43 mouse cellular contexts compared by ENCODE assay signal in genomic region chr11:105164516-105165510, GRCm38 (mm10). TPM values are rescaled to one million over a fixed set of nuclear protein-coding genes. Genes with fewer than 3 reads are reported as not detected.
DNase-seq lines count a peak whose midpoint lies in the region; ATAC-seq and TF ChIP-seq lines count a peak whose summit lies in the region.
"Had no signal": no experiment of that assay in that cellular context is flagged by ENCODE, and none has a peak within 500 bp of the region (broad histone marks: within the 10 kb centered on the region; RNA-seq: fewer than 3 reads in every experiment).

No protein-coding gene starts in this region.

- peaks cover 20% of the 10 kb centered on the region for H3K27me3 ChIP-seq in liver, embryonic 11.5 days (replicated peaks; ENCODE audit: control insufficient read depth, insufficient read depth, low read length)
- no peaks in the 10 kb centered on the region for H3K27me3 ChIP-seq in ES-Bruce4 (ENCODE audit: control insufficient read depth, insufficient read depth, low read length, poor library complexity, severe bottlenecking)
- peaks cover 7% of the 10 kb centered on the region; the same call in 1 of the 2 replicates for H3K27me3 ChIP-seq in liver, embryonic 14.5 days (ENCODE audit: control insufficient read depth, insufficient read depth, low read length)
- H3K27me3 ChIP-seq in hindbrain, postnatal 0 days (ENCODE audit: insufficient read depth, low read length) = no peaks in the 10 kb centered on the region
- no peaks in the 10 kb centered on the region for H3K27me3 ChIP-seq in forebrain, embryonic 13.5 days
- H3K27me3 ChIP-seq: hindbrain, embryonic 12.5 days; lung, embryonic 15.5 days; midbrain, embryonic 12.5 days; neural tube, embryonic 12.5 days had no signal

- TF ChIP-seq POLR2A in ES-Bruce4 (IDR thresholded peaks at IDR 0.05; ENCODE audit: insufficient read depth, low read length) = peak; percentile 54

- H3K27ac ChIP-seq in liver, embryonic 11.5 days (ENCODE audit: low read depth, low read length) = no peak overlapping the region
- H3K27ac ChIP-seq in ES-Bruce4 (ENCODE audit: insufficient read depth, low read length) = peak overlapping the region; percentile 3; the same call in 1 of the 2 replicates
- H3K27ac ChIP-seq in liver, embryonic 14.5 days = no peak overlapping the region
- H3K27ac ChIP-seq in hindbrain, postnatal 0 days = no peak overlapping the region
- no peak overlapping the region for H3K27ac ChIP-seq in forebrain, embryonic 13.5 days
- H3K27ac ChIP-seq: heart, adult 2 months; hindbrain, embryonic 12.5 days; limb, embryonic 12.5 days; liver, embryonic 13.5 days; lung, embryonic 15.5 days; midbrain, embryonic 12.5 days; neural tube, embryonic 12.5 days had no signal

- peaks cover 10% of the 10 kb centered on the region; the same call in 1 of the 2 replicates for H3K9me3 ChIP-seq in liver, embryonic 11.5 days (ENCODE audit: control insufficient read depth, low read length)
- no peaks in the 10 kb centered on the region for H3K9me3 ChIP-seq in ES-Bruce4 (replicated peaks; ENCODE audit: control insufficient read depth, insufficient read depth, low read length, poor library complexity, severe bottlenecking)
- H3K9me3 ChIP-seq in liver, embryonic 14.5 days (ENCODE audit: control insufficient read depth, low read length) = no peaks in the 10 kb centered on the region; the same call in 1 of the 2 replicates
- no peaks in the 10 kb centered on the region for H3K9me3 ChIP-seq in hindbrain, postnatal 0 days (ENCODE audit: low read length)
- peaks cover 21% of the 10 kb centered on the region for H3K9me3 ChIP-seq in forebrain, embryonic 13.5 days (replicated peaks)

- no peak for DNase-seq in liver, embryonic 11.5 days (ENCODE audit: low spot score)
- DNase-seq in liver (no peak), R1 (ENCODE audit: low read depth, low spot score) (peak; percentile 86)
- no peak for DNase-seq in liver, embryonic 14.5 days (ENCODE audit: low read depth in 3 of 3, low spot score in 3 of 3)
- DNase-seq in hindbrain, postnatal 0 days (ENCODE audit: low spot score) = no peak
- no peak for DNase-seq in frontal cortex, postnatal 36 days (ENCODE audit: low spot score in 2 of 2)
- DNase-seq: adrenal gland, adult 2 months; adrenal gland, postnatal 36 days; cerebellum, adult 2 months; cerebellum, postnatal 14 days; heart, adult 2 months; kidney, adult 9 months; kidney, postnatal 14 days; liver, embryonic 13.5 days; thymus, adult 18-20 months; thymus, postnatal 25 days had no signal

- no peak overlapping the region for H3K9ac ChIP-seq in liver, embryonic 11.5 days (ENCODE audit: low read depth, low read length)
- H3K9ac ChIP-seq in ES-Bruce4 (ENCODE audit: low read depth, poor library complexity, severe bottlenecking) = peak overlapping the region; percentile 19
- no peak overlapping the region for H3K9ac ChIP-seq in liver, embryonic 14.5 days (replicated peaks)
- H3K9ac ChIP-seq in hindbrain, postnatal 0 days (replicated peaks; ENCODE audit: low read length) = no peak overlapping the region
- no peak overlapping the region for H3K9ac ChIP-seq in forebrain, embryonic 13.5 days
- H3K9ac ChIP-seq: hindbrain, embryonic 12.5 days; limb, embryonic 12.5 days; liver, embryonic 13.5 days; lung, embryonic 15.5 days; midbrain, embryonic 12.5 days; neural tube, embryonic 12.5 days had no signal

- no peak overlapping the region for H3K4me3 ChIP-seq in liver, embryonic 11.5 days (ENCODE audit: low read depth, low read length)
- peak overlapping the region; percentile 62 for H3K4me3 ChIP-seq in ES-Bruce4 (ENCODE audit: low read depth, low read length)
- H3K4me3 ChIP-seq in liver, embryonic 14.5 days (ENCODE audit: insufficient read depth in 1 of 2, low read depth in 2 of 2, low read length in 2 of 2) = no peak overlapping the region
- no peak overlapping the region for H3K4me3 ChIP-seq in hindbrain, postnatal 0 days (ENCODE audit: low read length)
- H3K4me3 ChIP-seq in forebrain, embryonic 13.5 days = no peak overlapping the region
- H3K4me3 ChIP-seq: heart, adult 2 months; hindbrain, embryonic 12.5 days; limb, embryonic 12.5 days; liver, embryonic 13.5 days; lung, embryonic 15.5 days; midbrain, embryonic 12.5 days; myocyte; neural tube, embryonic 12.5 days had no signal

- no peak for TF ChIP-seq CTCF in ES-Bruce4 (IDR thresholded peaks at IDR 0.05; ENCODE audit: low read depth, low read length)
- no peak for TF ChIP-seq CTCF in liver, embryonic 14.5 days (IDR thresholded peaks at IDR 0.05; ENCODE audit: low read depth)
- TF ChIP-seq CTCF in hindbrain, postnatal 0 days (IDR thresholded peaks at IDR 0.05; ENCODE audit: low read depth) = no peak

- H3K4me1 ChIP-seq in liver, embryonic 11.5 days (replicated peaks; ENCODE audit: control insufficient read depth, insufficient read depth, low read length) = no peaks in the 10 kb centered on the region
- H3K4me1 ChIP-seq in ES-Bruce4 (ENCODE audit: control insufficient read depth, insufficient read depth, low read length) = peaks cover 1% of the 10 kb centered on the region
- no peaks in the 10 kb centered on the region; a peak in 1 of 4 replicates for H3K4me1 ChIP-seq in liver, embryonic 14.5 days (replicated peaks; ENCODE audit: control insufficient read depth in 2 of 2, insufficient read depth in 2 of 2, low read length in 1 of 2)
- no peaks in the 10 kb centered on the region for H3K4me1 ChIP-seq in hindbrain, postnatal 0 days (ENCODE audit: insufficient read depth, low read length)
- no peaks in the 10 kb centered on the region for H3K4me1 ChIP-seq in forebrain, embryonic 13.5 days
- H3K4me1 ChIP-seq: hindbrain, embryonic 12.5 days; limb, embryonic 12.5 days; lung, embryonic 15.5 days; midbrain, embryonic 12.5 days; neural tube, embryonic 12.5 days had no signal

- TF ChIP-seq EP300 in ES-Bruce4 (IDR thresholded peaks at IDR 0.05; ENCODE audit: insufficient read depth, low read depth, low read length) = no peak
- TF ChIP-seq EP300 in liver, embryonic 14.5 days (IDR thresholded peaks at IDR 0.05; ENCODE audit: low read depth) = no peak

- H3K36me3 ChIP-seq in liver, embryonic 11.5 days (ENCODE audit: control insufficient read depth, insufficient read depth, low read length) = no peaks in the 10 kb centered on the region; the same call in 1 of the 2 replicates
- H3K36me3 ChIP-seq in ES-Bruce4 (ENCODE audit: control insufficient read depth, insufficient read depth, low read length, poor library complexity, severe bottlenecking) = peaks cover 3% of the 10 kb centered on the region; the same call in 1 of the 2 replicates
- no peaks in the 10 kb centered on the region for H3K36me3 ChIP-seq in liver, embryonic 14.5 days (replicated peaks; ENCODE audit: control insufficient read depth, insufficient read depth, low read depth)
- no peaks in the 10 kb centered on the region for H3K36me3 ChIP-seq in hindbrain, postnatal 0 days (ENCODE audit: insufficient read depth, low read length)
- no peaks in the 10 kb centered on the region for H3K36me3 ChIP-seq in forebrain, embryonic 13.5 days (ENCODE audit: poor library complexity, severe bottlenecking)
- H3K36me3 ChIP-seq: hindbrain, embryonic 12.5 days; limb, embryonic 12.5 days; lung, embryonic 15.5 days; midbrain, embryonic 12.5 days; neural tube, embryonic 12.5 days had no signal

- no peak overlapping the region for H3K4me2 ChIP-seq in liver, embryonic 11.5 days
- no peak overlapping the region for H3K4me2 ChIP-seq in liver, embryonic 14.5 days (ENCODE audit: low read depth)
- H3K4me2 ChIP-seq in hindbrain, postnatal 0 days (ENCODE audit: low read depth, low read length) = no peak overlapping the region
- H3K4me2 ChIP-seq in forebrain, embryonic 13.5 days = no peak overlapping the region
- H3K4me2 ChIP-seq: hindbrain, embryonic 12.5 days; limb, embryonic 12.5 days; liver, embryonic 13.5 days; lung, embryonic 15.5 days; midbrain, embryonic 12.5 days; neural tube, embryonic 12.5 days had no signal

- ATAC-seq in liver, embryonic 11.5 days (replicated peaks; ENCODE audit: low FRiP score) = 0 out of 2 replicates have a peak, but pooled peaks have one; percentile 27
- peak; percentile 26; the same call in 1 of the 2 replicates for ATAC-seq in liver, embryonic 14.5 days (ENCODE audit: insufficient read depth)
- no peak for ATAC-seq in hindbrain, postnatal 0 days
- ATAC-seq in forebrain, embryonic 13.5 days = no peak
- ATAC-seq: activated CD4-positive, CD25-positive, alpha-beta regulatory T cell, adult 4 months; forebrain, embryonic 16.5 days; intestine, embryonic 16.5 days had no signal

- 66% methylated on average over 69 of the region's 69 CpGs for WGBS in liver, embryonic 11.5 days
- WGBS in liver, embryonic 14.5 days (ENCODE audit: insufficient replicate concordance) = 77% methylated on average over 69 of the region's 69 CpGs
- WGBS in hindbrain, postnatal 0 days = 87% methylated on average over 69 of the region's 69 CpGs
- WGBS in forebrain, embryonic 13.5 days = 86% methylated on average over 69 of the region's 69 CpGs

RNA-seq across cellular contexts. Expression of gene Tlk2, which starts 13.8 kb away (rescaled TPM):
- polyA plus RNA-seq in liver, embryonic 11.5 days (2014; fragmentation: Nextera tagmentation; extraction: Ambion mirVana) = 16.1 and 18.2 TPM in 2 replicates
- polyA plus RNA-seq in ES-Bruce4 (2011; ENCODE audit: insufficient read depth, insufficient read length, low read depth, missing spikeins) = 130 and 140 TPM in 2 replicates
- 12.0 and 16.3 TPM in 2 replicates for polyA plus RNA-seq in liver, embryonic 14.5 days (2012; rRNA removed)
- 10.2 and 10.6 TPM in 2 replicates for polyA plus RNA-seq in liver, embryonic 14.5 days (2014; fragmentation: Nextera tagmentation; extraction: Ambion mirVana)
- 43.3 and 50.4 TPM in 2 replicates for total RNA-seq in hindbrain, postnatal 0 days (2014; rRNA removed)
- polyA plus RNA-seq in hindbrain, postnatal 0 days (2015; fragmentation: Nextera tagmentation; extraction: Ambion mirVana) = 15.1 and 15.9 TPM in 2 replicates
- 19.3 and 21.0 TPM in 2 replicates for polyA plus RNA-seq in forebrain, embryonic 13.5 days (2015; fragmentation: Nextera tagmentation; extraction: Ambion mirVana)

RNA-seq across cellular contexts. Expression of gene Gm10842, which starts 18.1 kb away (rescaled TPM):
- polyA plus RNA-seq in liver, embryonic 11.5 days (2014; fragmentation: Nextera tagmentation; extraction: Ambion mirVana) = not detected in 2 replicates
- polyA plus RNA-seq in ES-Bruce4 (2011; ENCODE audit: insufficient read depth, insufficient read length, low read depth, missing spikeins) = not detected in 2 replicates
- polyA plus RNA-seq in liver, embryonic 14.5 days (2012; rRNA removed) = not detected in 2 replicates
- polyA plus RNA-seq in liver, embryonic 14.5 days (2014; fragmentation: Nextera tagmentation; extraction: Ambion mirVana) = not detected in 2 replicates
- total RNA-seq in hindbrain, postnatal 0 days (2014; rRNA removed) = not detected in 2 replicates
- polyA plus RNA-seq in hindbrain, postnatal 0 days (2015; fragmentation: Nextera tagmentation; extraction: Ambion mirVana) = not detected in 2 replicates
- not detected in 2 replicates for polyA plus RNA-seq in forebrain, embryonic 13.5 days (2015; fragmentation: Nextera tagmentation; extraction: Ambion mirVana)
- total RNA-seq: adrenal gland, adult 2 months; adrenal gland, postnatal 36 days; gastrocnemius, adult 8-10 months; gastrocnemius, postnatal 4 days; heart, adult 2 months; heart, postnatal 25 days; layer of hippocampus, adult 18-20 months; layer of hippocampus, postnatal 10 days; left cerebral cortex, adult 18-20 months; left cerebral cortex, postnatal 14 days; megakaryocyte progenitor cell, adult 5-6 weeks; MEL; midbrain, postnatal 0 days had no signal
- polyA plus RNA-seq: activated CD4-positive, CD25-positive, alpha-beta regulatory T cell, adult 4 months; adrenal gland, adult 2 months; brain, embryonic 14.5 days; cerebellum, adult 2 months; cortical plate, adult 2 months; embryonic facial prominence, embryonic 14.5 days; forebrain, embryonic 16.5 days; heart, adult 2 months; heart, embryonic 14.5 days; hindbrain, embryonic 12.5 days; intestine, embryonic 16.5 days; limb, embryonic 12.5 days; liver, embryonic 13.5 days; lung, embryonic 15.5 days; midbrain, embryonic 12.5 days; midbrain, postnatal 0 days; myocyte; neural tube, embryonic 12.5 days; small intestine, adult 2 months; stomach, embryonic 14.5 days had no signal

RNA-seq across cellular contexts. Expression of gene Mettl2, which starts 38.6 kb away (rescaled TPM):
- 46.2 and 46.9 TPM in 2 replicates for polyA plus RNA-seq in liver, embryonic 11.5 days (2014; fragmentation: Nextera tagmentation; extraction: Ambion mirVana)
- polyA plus RNA-seq in ES-Bruce4 (2011; ENCODE audit: insufficient read depth, insufficient read length, low read depth, missing spikeins) = 43.1 and 49.3 TPM in 2 replicates
- polyA plus RNA-seq in liver, embryonic 14.5 days (2012; rRNA removed) = 12.0 and 16.6 TPM in 2 replicates
- polyA plus RNA-seq in liver, embryonic 14.5 days (2014; fragmentation: Nextera tagmentation; extraction: Ambion mirVana) = 14.2 and 14.6 TPM in 2 replicates
- 21.7 and 29.6 TPM in 2 replicates for total RNA-seq in hindbrain, postnatal 0 days (2014; rRNA removed)
- polyA plus RNA-seq in hindbrain, postnatal 0 days (2015; fragmentation: Nextera tagmentation; extraction: Ambion mirVana) = 31.1 and 33.2 TPM in 2 replicates
- 31.9 and 32.7 TPM in 2 replicates for polyA plus RNA-seq in forebrain, embryonic 13.5 days (2015; fragmentation: Nextera tagmentation; extraction: Ambion mirVana)

Comparison
In these comparisons a context has a peak if more than half of its experiments do, and no peak if none do; other contexts are left out.
1. ATAC-seq: peak in liver, embryonic 11.5 days (single experiment) and liver, embryonic 14.5 days (single experiment); none in hindbrain, postnatal 0 days (single experiment) and forebrain, embryonic 13.5 days (single experiment).